Mouse (Mus musculus): Measurements from ENCODE around the gene Exd1.

Gene Exd1

DNA sequence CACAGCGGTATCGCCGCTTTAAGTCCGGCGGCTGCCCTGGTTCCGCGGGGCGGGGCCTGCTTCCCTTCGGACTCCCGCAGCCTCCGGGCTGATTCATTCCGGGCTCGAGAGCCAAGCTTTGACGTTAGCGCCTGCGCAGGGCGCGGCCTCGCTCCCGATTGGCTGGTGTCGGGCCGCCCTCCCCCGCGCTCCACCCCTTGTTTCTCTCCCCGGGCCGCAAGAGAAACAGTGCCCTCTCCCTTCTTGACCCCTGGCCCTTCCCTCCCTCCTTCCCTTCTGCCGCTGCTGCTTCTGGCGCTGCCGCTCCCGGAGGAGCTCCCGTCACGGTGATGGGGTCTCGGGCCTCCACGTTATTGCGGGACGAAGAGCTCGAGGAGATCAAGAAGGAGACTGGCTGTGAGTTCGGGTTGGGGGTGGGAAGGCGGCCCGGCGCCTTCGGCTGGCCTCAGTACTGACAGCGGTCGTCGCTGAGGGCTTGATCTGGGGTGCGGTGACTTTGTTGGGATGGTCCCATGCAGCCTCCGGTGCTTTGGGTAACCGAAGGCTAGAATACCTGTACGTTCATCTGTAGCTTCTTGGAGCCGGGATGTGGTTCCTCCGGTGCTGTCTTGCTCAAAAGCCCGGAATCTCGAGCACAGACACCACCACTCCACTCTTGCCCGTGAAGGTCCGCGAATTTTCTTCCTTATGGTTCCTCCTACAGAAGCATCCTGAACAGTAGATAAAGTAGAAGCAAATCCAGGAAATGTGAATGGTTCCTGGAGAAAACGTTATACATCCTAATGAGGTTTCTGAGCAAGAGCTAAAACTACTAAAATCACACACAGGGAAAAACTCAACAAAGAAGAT, at the start of gene Exd1, which contains the start of gene Chp1:
TSS of gene Exd1 (minus strand) at position 106 of the 849 bp plus-strand sequence.
TSS of gene Chp1 (plus strand) at position 176 of the 849 bp plus-strand sequence.
- DNase-seq (ENCODE audit: low read depth, low spot score) = peak; percentile 96

DNA sequence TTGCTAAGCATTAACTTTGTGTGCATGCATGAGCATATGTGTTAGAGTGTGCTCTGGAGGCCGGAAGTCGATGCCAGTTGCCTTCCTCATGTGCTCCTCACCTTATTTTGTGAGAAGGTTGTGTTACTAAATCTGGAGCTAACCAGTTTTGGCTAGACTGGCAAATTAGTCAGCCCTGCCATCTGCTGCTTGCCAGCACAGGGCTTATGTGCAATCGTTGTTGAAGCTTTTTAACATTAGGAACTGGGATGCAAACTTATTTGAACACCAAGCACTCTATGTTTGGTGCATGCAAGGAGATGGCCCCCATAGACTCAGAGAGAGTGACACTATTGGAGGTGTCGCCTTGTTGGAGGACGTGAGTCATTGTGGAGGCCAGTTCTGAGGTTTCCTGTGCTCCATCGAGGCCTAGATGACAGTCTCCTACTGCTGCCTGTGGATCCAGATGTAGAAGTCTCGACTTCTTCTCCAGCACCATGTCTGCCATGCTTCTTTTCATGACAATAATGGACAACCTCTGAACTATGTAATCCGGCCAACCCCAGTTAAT, 49.4 kb upstream of the Exd1 start:
- DNase-seq (ENCODE audit: low read depth, low spot score) = peak; percentile 81

DNA sequence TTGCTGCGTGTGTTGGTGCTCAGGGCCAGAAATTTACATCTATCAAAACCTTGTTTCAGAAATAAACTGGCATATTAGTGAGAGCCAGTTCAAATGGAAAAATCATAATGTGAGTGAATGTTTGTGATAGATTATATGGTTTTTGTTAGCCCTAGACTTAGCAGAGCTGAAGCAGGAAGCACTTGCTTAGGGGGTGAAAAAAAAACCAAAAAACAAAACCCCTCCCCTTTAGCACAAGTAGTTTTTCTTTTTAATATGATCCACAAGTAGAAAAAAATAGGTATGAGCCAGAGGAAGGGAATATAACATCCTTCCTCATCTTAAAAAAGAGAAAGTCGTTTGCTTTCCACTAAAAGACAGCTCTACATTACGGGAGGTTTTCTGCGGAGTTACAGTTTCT, 47.9 kb upstream of the Exd1 start:
- DNase-seq (ENCODE audit: low read depth, low spot score) = no peak

DNA sequence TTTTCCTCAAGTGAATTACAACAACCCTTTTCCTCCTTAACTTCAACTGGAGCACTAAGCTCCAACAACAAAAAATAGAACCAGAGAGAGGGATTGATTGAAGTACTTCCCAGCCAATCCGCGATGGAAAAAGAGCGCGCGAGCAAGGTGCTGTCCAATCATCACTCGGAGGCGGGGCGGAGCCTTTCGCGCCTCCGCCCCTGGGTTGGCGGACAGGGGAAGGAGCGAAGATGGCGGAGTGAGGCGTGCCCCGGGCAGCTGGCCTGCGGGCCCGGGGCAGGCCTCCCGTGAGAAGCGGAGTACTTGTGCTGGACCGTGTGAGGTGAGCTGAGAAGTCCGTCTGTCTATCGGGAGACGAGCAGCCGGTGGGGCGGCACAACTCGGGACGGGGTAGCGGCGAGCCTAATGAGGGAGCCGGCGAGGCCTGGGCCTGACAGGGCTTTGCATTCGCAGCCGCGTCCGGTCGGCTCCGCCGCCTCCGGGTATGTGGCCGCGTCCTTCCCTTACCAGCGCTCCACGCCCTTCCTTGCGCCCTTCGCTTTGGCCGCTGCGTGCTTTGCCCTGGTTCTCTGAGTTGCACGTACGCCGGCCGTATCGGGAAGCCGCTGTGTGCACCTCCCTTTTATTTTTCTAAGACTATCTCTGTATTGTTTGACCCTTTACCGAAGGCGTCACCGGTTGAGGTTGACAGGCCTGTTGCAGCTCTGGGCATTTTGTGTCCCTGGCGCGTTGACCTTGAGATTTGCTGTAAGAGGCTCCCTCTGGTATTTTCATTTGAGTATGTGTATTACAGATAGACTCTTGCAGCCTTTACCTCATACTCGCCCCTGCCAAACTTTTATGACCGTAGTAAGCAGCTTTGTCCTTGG, 46.9 kb upstream of the Exd1 start:
- DNase-seq (ENCODE audit: low read depth, low spot score) = peak; percentile 98

DNA sequence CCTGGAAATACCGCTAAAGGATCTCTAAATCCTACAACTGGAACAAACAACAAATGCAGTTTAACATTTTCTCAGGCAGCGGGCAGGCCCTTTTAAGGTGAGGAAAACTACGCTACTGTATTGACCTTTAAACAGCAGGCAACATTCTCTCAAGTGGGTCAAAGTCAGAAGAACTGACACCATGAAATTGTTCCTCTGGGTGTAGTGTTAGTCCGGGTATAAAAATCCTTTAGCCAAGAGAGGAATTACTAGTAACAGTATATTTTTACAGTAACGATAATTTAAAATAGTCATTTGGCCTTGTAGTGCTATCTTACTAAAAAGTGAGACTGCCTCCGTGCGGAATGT, 46.3 kb upstream of the Exd1 start:
- DNase-seq (ENCODE audit: low read depth, low spot score) = no peak

DNA sequence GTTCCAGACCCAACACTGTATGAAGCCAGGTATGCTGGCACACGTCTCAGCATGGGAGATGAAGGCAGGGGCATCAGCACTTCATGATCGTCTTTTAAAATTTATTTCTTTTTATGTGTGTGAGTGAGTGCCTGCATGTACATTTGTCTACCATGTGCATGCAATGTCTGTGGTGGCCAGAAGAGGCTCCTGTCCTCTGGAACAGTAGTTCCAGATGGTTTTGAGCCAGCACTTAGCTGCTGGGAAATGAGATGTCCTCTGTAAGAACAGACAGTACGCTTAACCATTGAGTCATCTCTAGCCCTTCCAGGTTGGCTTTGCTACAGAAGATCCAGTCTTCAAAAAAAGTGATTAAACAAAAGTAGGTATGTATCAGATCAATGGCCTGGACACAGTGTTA, 43.8 kb upstream of the Exd1 start:
- DNase-seq (ENCODE audit: low read depth, low spot score) = no peak

DNA sequence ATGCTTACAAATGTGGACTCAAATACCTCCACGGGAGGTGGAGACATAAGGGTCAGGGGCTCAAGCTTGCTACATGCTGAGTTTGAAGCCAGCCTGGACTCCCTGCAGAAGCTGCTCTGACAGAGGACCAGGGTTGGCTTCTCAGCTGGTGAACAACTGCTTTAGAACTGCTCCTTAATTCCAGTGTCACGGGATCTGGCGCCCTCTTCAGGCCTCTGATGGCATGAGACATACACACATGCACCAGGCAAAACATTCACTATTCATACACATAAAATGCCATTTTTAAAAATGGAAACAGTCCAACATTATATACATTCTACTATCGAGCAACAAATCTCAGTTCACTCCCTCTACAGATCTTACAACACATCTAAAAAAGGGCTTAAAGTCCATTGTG, 40.0 kb upstream of the Exd1 start:
- DNase-seq (ENCODE audit: low read depth, low spot score) = no peak

DNA sequence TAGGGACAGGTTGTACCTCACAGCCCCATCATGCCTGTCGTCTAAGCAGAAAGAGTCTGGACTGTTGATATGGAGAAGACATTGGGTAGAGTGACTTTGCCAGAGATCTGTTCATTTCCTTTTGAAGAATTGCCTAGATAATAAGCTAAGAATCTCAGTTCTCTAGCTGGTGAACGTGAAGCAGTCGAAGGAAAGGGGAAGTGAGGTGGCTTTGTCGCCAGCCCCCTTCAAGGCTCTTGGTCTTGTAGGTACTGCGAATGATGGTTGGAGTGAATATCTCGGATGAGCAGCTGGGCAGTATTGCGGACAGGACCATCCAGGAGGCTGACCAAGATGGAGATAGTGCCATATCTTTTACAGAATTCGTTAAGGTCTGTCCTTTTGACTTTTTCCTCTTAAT, 36.9 kb upstream of the Exd1 start:
- DNase-seq (ENCODE audit: low read depth, low spot score) = no peak

DNA sequence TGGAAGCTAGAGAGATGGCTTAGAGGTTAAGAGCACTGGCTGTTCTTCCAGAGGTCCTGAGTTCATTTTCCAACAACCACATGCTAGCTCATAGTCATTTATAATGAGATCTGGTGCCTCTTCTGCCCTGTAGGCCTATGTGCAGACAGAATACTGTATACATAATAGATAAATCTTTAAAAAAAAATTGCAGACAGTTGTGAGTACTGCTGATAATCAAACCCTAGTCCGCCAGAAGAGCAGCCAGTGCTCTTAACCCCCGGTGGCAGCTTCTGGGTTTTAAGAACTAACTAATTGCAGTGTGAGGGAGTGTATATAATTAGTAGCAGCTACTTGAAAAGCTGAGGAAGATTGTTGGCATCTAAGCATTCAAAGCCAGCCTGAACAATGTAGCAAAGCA, 36.0 kb upstream of the Exd1 start:
- no peak for DNase-seq (ENCODE audit: low read depth, low spot score)

DNA sequence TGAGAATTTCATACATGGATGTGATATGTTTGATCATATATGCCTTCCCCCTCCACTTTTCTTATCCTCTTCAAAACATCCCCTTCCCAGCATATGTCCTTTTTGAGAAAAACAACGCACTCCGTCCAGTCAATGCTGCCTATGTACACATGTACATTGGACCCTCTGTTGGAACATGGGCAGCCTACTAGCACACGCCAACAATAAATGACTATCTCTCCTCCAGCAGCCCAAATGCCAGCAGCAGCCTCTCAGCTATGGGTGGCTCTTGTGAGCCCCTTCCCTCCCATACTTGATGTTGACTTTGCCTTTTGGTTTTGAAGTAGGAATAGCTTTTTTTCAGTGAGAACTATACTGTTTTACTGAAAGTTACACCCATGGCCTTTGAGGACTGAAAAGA, 34.1 kb upstream of the Exd1 start:
- no peak for DNase-seq (ENCODE audit: low read depth, low spot score)

DNA sequence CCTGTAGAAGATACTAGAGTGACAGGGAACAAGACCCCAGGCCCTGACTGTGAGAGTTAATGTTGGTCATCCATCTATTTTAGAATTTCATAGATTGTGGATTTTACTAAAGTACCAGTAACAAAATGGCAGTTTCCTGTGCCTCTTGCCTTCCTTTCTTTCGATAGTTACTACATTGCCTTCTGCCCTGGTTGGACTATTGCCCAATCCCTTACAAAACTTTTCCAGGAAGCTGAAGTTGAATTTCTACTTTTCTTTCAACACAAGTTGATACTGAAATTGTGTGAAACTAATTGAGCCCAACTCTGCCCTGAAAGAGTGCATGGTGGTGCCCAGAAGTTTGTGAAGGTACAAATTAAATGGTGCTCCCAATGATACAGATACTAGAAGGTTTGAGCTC, 25.0 kb upstream of the Exd1 start:
- no peak for DNase-seq (ENCODE audit: low read depth, low spot score)

DNA sequence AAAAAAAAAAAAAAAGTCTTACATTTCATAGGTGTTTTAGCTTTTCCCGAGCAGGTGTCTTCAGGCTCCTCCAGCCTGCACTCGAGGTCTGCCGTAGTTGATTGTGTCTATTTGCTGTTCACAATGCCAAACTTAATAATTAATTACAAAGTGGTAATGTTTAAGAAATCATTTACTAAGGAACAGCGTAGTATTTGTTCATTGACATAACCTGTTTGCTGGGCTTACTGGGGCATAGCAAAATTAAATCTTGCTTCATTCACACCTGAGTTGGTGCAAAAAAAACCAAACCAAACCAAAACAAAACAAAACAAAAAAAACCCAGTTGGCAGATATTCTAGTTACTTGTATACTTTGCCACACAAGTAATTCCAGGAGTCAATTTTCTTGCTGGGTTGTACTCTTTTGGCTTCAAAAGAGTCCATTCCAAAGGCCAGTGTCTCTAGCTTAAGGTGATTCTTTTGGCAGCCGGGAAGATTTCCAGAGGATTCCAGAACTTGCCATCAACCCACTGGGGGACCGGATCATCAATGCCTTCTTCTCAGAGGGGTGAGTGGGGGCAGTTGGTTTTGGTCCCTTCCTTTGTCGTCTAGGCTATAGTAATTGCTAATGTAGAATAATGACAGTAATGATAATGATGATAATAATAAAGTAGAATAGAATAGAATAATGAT, 18.9 kb upstream of the Exd1 start:
- no peak for DNase-seq (ENCODE audit: low read depth, low spot score)

DNA sequence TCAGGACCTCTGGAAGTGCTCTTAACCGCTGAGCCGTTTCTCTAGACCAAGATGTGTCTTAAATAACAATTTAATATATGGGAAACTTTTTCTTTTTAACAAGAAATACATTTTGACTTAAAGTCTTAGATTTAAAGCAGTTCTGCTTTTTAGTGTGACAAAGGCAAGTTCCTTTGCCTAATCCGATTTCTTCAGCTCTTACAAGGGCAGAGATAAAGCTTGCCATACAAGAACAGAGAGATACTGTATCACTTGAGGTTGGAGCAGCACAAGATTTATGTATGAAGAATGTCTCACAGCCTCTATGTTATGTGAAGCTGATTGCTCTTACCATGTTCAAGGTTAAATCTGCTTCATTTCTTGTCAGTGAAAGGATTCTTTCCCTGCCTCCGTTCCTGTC, 17.9 kb upstream of the Exd1 start:
- DNase-seq (ENCODE audit: low read depth, low spot score) = no peak

DNA sequence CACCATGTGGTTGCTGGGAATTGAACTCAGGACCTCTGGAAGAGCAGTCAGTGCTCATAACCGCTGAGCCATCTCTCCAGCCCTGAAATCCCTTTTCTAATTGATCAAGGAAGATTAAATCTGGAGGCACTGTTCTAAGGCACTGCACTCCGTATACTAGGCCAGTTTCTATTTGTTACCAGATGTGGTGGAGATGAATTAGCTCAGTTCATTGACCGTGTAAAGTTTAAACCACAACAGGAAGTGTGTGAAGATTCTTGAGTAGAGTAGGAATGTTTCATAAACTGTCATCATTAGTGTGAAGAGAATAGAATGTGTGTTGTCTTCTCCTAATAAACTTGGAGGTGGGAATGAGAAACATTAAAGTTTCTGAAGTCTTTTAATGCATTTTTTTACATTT, 14.4 kb upstream of the Exd1 start:
- DNase-seq (ENCODE audit: low read depth, low spot score) = no peak

DNA sequence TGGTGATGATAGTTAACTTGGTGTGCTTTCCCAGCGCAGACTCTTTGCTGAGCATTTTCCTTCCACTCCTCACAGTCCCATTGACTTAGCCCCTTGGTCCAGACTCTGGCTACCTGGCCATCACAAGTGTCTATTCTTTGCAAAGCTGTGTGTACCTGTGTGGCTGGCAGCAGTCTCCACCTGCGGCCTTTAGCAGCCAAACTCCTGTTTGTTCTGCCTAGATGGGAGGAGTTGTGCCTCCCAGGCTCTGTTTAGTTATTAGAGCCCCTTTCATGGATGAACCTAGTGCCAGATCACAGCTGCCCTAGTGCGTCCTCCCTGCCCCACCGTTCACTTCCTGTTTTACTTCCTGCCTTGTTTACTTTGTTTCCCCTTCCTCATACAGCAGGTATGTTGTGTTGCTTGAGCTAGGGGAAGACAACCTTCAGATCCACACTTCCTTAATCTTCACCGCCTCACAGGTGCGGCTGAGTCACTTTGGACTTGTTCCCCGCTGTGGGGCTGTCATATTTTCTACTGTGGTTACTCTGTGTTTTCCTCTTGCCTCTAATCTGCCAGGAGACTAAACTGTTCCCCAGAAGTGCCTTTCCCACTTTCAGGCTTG, 11.4 kb upstream of the Exd1 start:
- no peak for DNase-seq (ENCODE audit: low read depth, low spot score)

DNA sequence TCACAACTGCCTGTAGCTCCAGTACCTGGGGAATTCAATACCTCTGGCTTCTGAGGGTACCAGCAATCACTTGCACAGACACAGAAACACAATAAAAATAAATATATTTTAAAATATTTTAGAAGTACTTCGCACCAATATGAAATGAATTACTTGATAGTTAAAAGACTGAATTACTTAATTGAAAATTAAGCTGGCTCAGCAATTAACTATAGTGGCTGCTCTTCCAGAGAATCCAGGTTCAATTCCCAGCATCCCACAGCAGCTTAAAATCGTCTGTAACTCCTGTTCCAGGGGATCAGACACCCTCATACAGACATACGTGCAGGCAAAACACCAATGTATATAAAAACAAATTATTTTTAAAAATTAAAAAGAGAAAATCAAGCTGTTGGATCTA, 10.6 kb upstream of the Exd1 start:
- no peak for DNase-seq (ENCODE audit: low read depth, low spot score)

DNA sequence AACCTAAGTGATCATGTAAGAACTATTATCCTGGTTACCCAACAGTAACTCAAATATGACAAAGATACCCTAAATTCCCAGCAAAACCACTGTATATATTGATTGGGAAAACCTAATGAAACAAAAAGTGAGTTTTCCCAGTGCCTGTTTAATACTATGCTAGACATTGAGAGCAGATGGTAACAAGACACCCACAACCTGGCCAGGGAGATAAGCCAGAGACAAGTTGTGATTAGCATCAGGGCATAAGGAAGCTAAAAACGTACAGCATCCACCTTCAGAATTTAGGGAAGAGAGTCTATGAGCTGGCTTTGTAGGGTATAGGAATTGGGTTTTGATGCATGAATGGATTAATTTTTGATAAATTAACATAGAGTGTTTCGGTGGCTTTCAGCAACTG, 2.3 kb upstream of the Exd1 start:
- DNase-seq (ENCODE audit: low read depth, low spot score) = no peak

DNA sequence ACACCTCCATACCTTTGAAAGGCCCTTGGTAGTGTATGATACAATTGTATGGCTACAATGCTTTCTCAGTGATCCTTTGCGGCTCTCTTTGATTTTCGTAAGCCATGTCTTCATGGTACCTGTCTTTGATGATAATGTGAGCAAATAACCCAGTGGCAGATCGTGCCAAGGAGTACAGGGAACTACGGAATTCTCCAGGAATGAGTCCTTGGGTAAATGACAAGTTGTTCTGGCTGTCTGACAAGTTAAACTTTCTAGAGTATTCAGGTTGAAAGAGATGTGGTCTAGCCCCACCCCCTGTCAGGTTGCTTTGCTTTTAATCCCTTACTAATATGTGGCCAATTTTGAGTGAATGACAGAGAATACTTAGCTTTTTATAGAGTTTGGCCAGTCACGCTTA, 1.3 kb upstream of the Exd1 start:
- no peak for DNase-seq (ENCODE audit: low read depth, low spot score)

DNA sequence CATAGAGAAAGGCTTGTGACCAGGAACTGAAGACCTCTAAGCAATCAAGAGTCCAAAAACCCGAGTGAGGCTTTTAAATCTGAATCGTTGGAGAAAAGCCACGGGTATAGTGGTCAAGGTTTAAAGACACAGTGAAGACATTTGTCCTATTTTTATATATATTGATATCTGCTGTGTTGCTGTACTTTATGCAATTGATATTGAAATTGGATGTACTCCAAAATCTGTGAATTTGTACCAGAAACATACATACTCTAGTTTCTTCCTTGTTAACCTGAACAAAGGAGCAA, 889 bp upstream of the Exd1 start:
- no peak for DNase-seq (ENCODE audit: low read depth, low spot score)

DNA sequence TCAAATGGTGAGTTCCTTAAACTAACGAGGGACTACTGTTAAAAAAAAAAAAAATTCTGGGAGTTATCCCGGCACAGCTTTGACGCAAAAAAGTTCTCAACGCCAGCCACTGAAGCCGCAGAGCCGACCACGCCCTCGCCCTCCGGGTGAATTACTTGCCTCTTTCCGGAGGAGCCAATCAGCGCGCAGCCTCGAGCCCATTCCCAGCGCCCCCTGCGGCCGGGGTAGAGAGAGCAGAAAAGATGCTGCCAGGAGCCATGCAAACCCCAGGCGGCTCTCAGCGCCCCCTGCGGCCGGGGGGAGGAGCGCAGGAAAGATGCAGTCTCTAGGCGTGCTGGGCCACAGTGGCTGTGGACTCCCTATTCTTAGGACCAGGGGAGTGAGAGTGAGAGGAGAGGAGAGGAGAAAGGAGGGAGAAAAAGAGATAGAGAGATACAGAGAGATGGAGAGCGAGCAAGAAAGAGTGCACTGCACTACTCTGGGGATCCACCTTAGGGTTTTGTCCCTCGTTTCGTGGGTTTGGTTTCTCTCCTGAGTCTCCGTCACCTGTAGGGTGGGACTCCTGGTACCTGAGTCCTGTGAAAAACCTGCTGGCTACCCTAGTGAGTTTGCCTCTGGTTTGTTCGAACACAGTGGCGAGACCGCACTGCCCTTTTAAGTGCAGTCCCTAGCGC, 442 bp downstream of the Exd1 start:
- DNase-seq (ENCODE audit: low read depth, low spot score) = no peak

DNA sequence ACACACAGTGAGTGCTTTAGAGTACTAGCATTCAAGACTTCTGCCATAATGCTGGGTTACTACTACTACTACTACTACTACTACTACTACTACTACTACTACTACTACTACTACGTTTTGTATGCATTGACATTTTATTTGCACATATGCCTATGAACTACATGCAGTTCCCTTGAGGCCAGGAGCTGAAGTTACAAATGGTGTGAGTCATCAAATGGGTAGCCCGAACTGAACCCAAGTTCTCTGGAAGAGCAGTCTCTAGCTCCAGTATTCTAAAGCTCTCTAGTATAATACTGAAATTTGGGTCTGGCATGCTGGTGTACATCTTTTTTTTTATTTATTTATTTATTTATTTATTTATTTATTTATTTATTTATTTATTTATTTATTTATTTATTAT, 3.8 kb downstream of the Exd1 start:
- no peak for DNase-seq (ENCODE audit: low read depth, low spot score)
